Mouse (Mus musculus) megakaryocyte, embryonic 14.5 days (primary cell): ENCODE data around the gene Grin2b. TPM values are rescaled to one million over a fixed set of nuclear protein-coding genes. Genes with fewer than 3 reads are reported as not detected.

Experiments used
- H3K27me3 ChIP-seq: replicated peaks from 2 replicates; pipeline ENCODE3; 2012; ENCODE audit warnings: inconsistent platforms
- H3K36me3 ChIP-seq: replicated peaks from 2 replicates; pipeline ENCODE3; 2012; ENCODE audit warnings: low read length, inconsistent platforms, mixed read lengths
- H3K4me1 ChIP-seq: 2 replicates; pipeline ENCODE4 v1.6.1; 2012; ENCODE audit warnings: inconsistent platforms
- H3K4me3 ChIP-seq: replicated peaks from 2 replicates; pipeline ENCODE3; 2012; ENCODE audit warnings: moderate library complexity, mild to moderate bottlenecking, inconsistent platforms
- H3K9me3 ChIP-seq: 2 replicates; pipeline ENCODE4 v1.6.1; 2012; ENCODE audit warnings: inconsistent platforms
- FLI1 ChIP-seq: IDR thresholded peaks from 2 replicates; pipeline ENCODE4 v1.6.1; 2012; ENCODE audit warnings: low read length, inconsistent platforms, mixed read lengths
- GATA1 ChIP-seq: IDR thresholded peaks from 3 replicates; pipeline ENCODE4 v1.6.1; 2012; ENCODE audit warnings: mixed read lengths, low read length, inconsistent platforms, borderline replicate concordance
- polyA plus RNA-seq: library from polyadenylated mRNA; stranded (reverse); fragments of >175 nt; gene quantifications from 2 replicates; pipeline ENCODE4 v1.2.3, GENCODE M21; 2012; ENCODE audit warnings: low replicate concordance; ENCODE audit not compliant: insufficient read depth

The Grin2b gene
- polyA plus RNA-seq, 1 experiment = not detected

DNA sequence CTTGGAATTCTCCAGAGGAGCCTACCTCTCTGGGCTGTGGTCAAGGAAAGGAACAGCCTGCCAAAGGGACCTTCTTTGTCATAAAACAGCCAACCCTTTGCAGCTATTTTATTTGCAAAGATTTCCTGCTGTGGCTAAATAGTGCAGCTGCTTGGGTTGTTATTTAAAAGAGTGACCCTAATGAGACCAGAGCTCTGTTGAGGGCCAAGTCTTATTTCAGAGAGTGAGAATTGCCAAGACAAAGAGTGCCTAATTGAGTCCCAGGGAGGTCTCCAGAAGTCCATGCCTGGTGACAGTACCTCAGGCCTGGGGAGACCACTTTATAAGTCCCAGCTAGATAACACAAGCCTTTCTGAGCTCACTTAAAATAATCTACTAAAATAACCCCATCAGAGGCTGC is 255.6 kb downstream of the Grin2b start:
- Histone ChIP-seq H3K9me3 (peaks cover 26% of the 10 kb centered on the region), H3K4me3 (no peak overlapping the region), H3K4me1 (no peaks in the 10 kb centered on the region), H3K27me3 (no peaks in the 10 kb centered on the region), H3K36me3 (no peaks in the 10 kb centered on the region)
- TF ChIP-seq FLI1 = no peak

DNA sequence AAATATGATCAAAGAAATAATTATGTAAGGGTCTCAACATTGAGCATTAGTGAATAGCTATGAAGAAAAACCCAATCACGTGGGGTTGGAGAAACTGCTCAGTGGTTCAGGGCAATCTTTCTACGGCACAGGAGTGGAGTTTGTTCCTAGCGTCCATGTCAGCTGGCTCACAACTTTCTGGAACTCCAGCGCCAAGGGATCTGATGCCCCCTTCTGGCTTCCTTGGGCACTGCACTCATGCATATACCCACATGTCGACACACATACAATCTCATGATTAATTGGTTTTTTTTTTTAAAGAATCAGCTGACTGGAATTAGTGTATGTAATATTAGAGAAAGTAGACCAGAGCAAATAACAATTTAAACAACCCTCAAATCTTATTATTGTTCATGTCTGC is 258.7 kb downstream of the Grin2b start:
- H3K4me1 ChIP-seq = no peaks in the 10 kb centered on the region
- no peak overlapping the region for H3K4me3 ChIP-seq
- H3K27me3 ChIP-seq = no peaks in the 10 kb centered on the region
- TF ChIP-seq FLI1 = no peak
- no peak for TF ChIP-seq GATA1
- H3K9me3 ChIP-seq = peaks cover 17% of the 10 kb centered on the region
- H3K36me3 ChIP-seq = no peaks in the 10 kb centered on the region

DNA sequence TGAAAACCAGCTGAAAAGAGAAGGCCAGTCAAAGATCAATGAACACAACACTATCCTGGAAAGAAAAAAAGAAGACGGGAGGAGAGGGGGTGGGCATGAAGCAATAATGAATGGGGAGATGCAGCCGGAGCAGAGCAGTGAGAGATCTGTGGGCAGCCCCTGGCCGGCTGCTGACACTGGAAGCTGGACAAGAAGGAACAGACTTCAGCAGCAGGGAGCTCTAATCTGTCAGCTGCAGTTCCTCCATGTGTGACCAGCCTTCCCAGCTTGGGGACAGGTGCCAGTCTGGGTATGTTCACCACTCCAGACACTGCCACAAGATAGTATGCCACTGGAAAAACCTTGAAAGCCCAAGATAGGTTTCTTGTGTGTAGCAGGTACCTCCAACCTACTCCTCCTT is 261.2 kb downstream of the Grin2b start:
- H3K27me3 ChIP-seq = no peaks in the 10 kb centered on the region
- peaks cover 9% of the 10 kb centered on the region for H3K9me3 ChIP-seq
- no peak overlapping the region for H3K4me3 ChIP-seq
- no peaks in the 10 kb centered on the region for H3K4me1 ChIP-seq
- no peak for TF ChIP-seq FLI1
- no peak for TF ChIP-seq GATA1
- H3K36me3 ChIP-seq = no peaks in the 10 kb centered on the region

DNA sequence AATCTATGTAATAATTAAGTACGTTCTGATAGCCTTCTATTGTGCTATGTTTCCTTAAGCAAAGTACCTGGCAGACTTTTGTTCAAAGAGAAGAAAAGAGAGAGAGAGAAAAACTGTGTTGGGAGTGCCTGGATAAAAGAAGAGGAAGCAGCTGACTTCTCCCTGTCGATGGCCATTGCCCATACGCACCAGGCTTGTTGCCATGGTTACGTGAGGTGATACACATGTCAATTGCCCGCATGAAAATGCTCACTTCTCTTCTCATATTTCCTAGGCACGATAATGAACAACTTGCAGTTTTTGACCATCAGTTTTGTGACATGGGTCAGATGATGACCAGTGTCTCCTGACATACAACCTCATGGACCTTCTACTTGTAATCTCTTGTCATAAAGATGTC is 262.2 kb downstream of the Grin2b start:
- peaks cover 9% of the 10 kb centered on the region for H3K9me3 ChIP-seq
- no peak for TF ChIP-seq GATA1
- no peak for TF ChIP-seq FLI1
- H3K4me1 ChIP-seq = no peaks in the 10 kb centered on the region
- H3K4me3 ChIP-seq = no peak overlapping the region
- no peaks in the 10 kb centered on the region for H3K36me3 ChIP-seq
- no peaks in the 10 kb centered on the region for H3K27me3 ChIP-seq

DNA sequence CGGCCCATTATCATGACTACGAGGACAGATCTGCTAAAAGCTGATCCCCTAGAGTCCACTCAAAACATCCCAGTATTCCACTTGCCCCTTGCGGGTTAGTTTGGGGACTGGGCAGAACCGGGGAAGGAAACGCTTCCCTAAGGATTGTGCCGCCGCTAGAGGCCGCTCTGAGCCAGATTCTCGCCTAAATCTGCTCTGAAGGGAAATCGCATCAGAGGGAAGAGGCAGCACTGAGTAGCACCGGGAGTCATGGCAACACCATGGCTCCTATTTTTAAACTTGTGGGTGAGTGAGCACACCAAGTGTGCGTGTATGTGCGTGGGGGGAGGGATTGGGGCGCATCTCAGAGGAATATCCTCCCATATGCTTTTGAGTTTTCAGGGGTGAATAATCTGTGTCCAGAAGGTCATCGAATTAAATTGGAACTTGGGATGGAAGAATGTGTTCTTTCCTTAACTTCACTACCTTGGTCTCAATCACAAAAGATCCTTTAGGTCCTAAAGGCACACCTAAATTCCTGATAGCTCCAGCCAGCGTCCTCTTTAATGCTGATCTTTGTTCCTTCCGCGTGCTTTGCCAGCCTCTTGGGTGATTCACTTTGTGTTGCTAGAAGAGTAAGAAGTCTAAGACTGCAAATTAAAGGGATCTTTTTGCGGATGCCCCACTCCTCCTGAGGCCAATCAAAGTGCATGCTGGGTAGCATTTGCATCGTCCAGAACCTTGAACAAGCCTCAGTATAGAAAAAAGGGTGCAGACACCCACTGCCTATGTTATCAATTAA is 265.6 kb downstream of the Grin2b start:
- Histone ChIP-seq H3K27me3 (no peaks in the 10 kb centered on the region), H3K9me3 (no peaks in the 10 kb centered on the region), H3K4me3 (no peak overlapping the region), H3K36me3 (no peaks in the 10 kb centered on the region), H3K4me1 (no peaks in the 10 kb centered on the region)
- no peak for TF ChIP-seq GATA1
- no peak for TF ChIP-seq FLI1

DNA sequence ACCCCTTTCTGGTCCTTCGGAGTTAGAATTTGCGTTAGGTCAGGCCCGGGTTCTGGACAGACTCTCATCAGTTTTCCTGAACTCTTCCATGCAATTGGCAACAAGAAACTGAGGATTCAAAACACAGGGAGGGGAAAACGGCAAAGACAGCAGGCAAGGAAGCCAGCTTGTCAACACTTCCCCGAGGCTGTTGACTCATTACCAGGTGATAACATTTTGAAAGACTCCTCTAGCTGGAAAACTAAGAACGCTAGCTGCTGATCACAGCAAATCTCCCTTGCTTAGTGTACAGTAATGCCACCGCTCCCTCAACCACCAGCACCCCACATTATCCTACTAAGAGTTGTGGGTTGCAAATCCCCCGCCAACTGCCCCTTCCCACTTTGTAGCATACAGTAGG is 266.2 kb downstream of the Grin2b start:
- H3K4me3 ChIP-seq = no peak overlapping the region
- no peaks in the 10 kb centered on the region for H3K36me3 ChIP-seq
- H3K4me1 ChIP-seq = no peaks in the 10 kb centered on the region
- H3K9me3 ChIP-seq = 0 out of 2 replicates have a peak, but pooled peaks cover 2% of the 10 kb centered on the region
- TF ChIP-seq FLI1 = no peak
- TF ChIP-seq GATA1 = no peak
- no peaks in the 10 kb centered on the region for H3K27me3 ChIP-seq

DNA sequence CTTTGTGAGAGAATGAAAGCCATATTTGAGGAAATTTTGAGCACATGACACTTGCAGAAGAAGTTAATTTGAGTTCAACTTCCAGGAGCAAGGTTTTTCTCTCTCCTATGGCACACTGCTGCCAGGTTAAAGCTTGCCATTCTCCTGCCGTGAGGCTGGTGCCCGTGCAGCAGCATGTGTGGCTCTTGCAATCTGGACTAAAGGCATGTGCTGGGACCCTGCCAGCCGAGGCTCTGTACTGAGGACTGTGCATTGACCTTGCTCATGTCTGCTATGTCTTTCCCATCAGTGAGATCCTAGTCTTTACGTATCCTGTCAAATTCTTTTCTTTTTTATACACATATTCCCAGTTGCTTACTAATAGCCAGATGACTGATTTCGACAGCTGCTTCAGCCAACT is 268.9 kb downstream of the Grin2b start:
- 0 out of 2 replicates have a peak, but pooled peaks cover 2% of the 10 kb centered on the region for H3K9me3 ChIP-seq
- no peaks in the 10 kb centered on the region for H3K4me1 ChIP-seq
- H3K27me3 ChIP-seq = no peaks in the 10 kb centered on the region
- TF ChIP-seq GATA1 = no peak
- TF ChIP-seq FLI1 = no peak
- no peaks in the 10 kb centered on the region for H3K36me3 ChIP-seq
- H3K4me3 ChIP-seq = no peak overlapping the region

DNA sequence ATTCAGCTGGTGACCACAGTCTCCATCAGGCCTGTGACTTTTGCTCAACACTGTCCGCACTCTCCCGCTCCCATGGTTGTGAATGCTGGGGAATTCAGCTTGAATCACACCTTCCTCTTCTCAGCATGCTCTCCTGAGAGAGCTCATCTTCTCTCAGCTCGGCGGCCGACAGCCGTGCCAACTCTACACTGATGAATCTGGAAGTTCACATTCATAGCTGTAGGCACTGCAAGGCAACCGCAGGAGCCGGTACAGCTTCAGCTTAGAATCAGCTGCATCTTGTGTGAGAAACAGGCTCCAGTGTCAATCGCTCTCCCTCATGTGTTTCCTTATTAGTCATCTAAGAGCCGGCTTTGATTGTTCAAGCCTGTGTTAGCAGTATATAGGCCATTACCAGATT is 272.9 kb downstream of the Grin2b start:
- 0 out of 2 replicates have a peak, but pooled peaks cover 2% of the 10 kb centered on the region for H3K9me3 ChIP-seq
- H3K4me1 ChIP-seq = no peaks in the 10 kb centered on the region
- no peak for TF ChIP-seq GATA1
- no peak for TF ChIP-seq FLI1
- no peak overlapping the region for H3K4me3 ChIP-seq
- H3K36me3 ChIP-seq = no peaks in the 10 kb centered on the region
- H3K27me3 ChIP-seq = no peaks in the 10 kb centered on the region

DNA sequence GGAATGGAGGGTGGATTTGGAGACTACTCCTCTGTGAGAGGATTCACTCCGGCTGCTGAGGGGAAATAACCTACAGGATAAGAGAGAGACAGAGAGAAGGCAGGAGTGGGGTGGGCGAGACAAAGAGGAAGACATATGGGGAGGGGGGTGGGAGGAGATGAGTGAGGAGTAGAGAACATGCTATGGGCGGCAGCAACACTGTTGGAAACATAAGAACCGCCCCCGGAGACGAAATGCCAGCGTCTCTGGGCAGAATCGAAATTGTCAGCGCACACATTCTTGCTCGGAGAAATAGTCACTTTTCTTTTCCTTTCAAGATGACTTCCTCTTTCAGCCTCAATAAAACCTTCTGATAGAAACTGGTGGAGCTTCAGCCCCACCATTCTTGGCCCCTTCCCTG is 274.1 kb downstream of the Grin2b start:
- Histone ChIP-seq H3K4me3 (no peak overlapping the region), H3K27me3 (no peaks in the 10 kb centered on the region), H3K4me1 (no peaks in the 10 kb centered on the region), H3K9me3 (0 out of 2 replicates have a peak, but pooled peaks cover 2% of the 10 kb centered on the region), H3K36me3 (no peaks in the 10 kb centered on the region)
- no peak for TF ChIP-seq GATA1
- no peak for TF ChIP-seq FLI1

DNA sequence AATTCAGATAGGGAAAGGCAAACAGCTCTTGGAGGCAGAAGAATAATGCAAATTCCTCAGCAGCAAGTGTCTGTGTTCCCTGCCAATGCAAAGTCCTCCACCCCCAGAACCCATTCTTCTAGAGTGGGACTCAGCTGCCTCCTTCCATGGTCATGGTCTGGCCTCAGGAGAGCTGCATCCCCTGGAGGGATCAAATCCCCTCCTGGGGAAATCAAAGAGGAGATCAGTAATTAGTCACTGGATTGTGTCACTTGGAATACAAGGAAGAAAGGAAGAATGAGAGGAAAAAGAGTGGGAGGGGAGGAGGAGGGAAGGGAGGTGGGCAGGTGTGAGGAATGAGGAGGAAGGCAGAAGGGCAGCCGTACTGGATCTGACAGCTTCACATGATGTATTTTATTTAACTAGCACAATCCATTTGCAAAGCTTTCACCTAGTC is 278.5 kb downstream of the Grin2b start:
- H3K4me1 ChIP-seq = no peaks in the 10 kb centered on the region
- H3K27me3 ChIP-seq = no peaks in the 10 kb centered on the region
- no peak overlapping the region for H3K4me3 ChIP-seq
- TF ChIP-seq GATA1 (no peak), FLI1 (no peak)
- H3K36me3 ChIP-seq = no peaks in the 10 kb centered on the region
- H3K9me3 ChIP-seq = no peaks in the 10 kb centered on the region
